ENCODE assay signal across 25 mouse cellular contexts in the genomic region with DNA sequence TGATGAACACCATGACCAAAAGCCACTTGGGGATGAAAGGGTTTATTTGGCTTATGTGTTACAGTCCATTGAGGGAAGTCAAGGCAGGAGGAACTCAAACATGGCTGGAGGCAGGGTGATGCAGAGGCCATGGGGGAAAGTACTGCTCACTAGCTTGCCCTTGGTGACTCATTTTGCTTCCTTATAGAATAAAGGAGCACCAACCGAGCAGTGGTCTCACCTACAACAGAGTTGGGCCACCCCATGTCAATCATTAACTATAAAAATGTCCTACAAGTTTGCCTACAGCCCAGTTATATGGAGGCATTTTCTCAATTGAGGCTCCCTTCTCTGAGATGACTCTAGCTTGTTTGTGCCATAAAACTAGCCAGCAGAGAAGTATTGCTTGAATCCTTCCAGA.
DNase-seq lines count a peak whose midpoint lies in the region; ATAC-seq and TF ChIP-seq lines count a peak whose summit lies in the region.
"Had no signal": no experiment of that assay in that cellular context is flagged by ENCODE, and none has a peak within 500 bp of the region (broad histone marks: within the 10 kb centered on the region; RNA-seq: fewer than 3 reads in every experiment).

No protein-coding gene starts in this region.

- no peaks in the 10 kb centered on the region for H3K36me3 ChIP-seq in intestine, embryonic 16.5 days (ENCODE audit: control insufficient read depth, insufficient read depth, low read length)
- no peaks in the 10 kb centered on the region for H3K36me3 ChIP-seq in stomach, postnatal 0 days (ENCODE audit: control insufficient read depth, insufficient read depth, low read length)
- no peaks in the 10 kb centered on the region for H3K36me3 ChIP-seq in midbrain, embryonic 10.5 days
- H3K36me3 ChIP-seq: forebrain, embryonic 10.5 days; hindbrain, embryonic 12.5 days; hindbrain, embryonic 15.5 days had no signal

- no peak for TF ChIP-seq EP300 in stomach, postnatal 0 days (optimal IDR thresholded peaks at IDR 0.05)

- peak; percentile 79 for ATAC-seq in intestine, embryonic 16.5 days
- 0 out of 2 replicates have a peak, but pooled peaks have one; percentile 28 for ATAC-seq in stomach, postnatal 0 days (ENCODE audit: low FRiP score, low TSS enrichment)
- ATAC-seq in erythroid progenitor cell, adult 5-6 weeks (replicated peaks; ENCODE audit: low FRiP score, poor library complexity, severe bottlenecking) = no peak
- ATAC-seq: forebrain, embryonic 13.5 days; forebrain, embryonic 16.5 days had no signal

- DNase-seq in heart, adult 11 months = peak; percentile 61
- no peak for DNase-seq in heart, postnatal 10 days
- no peak for DNase-seq in stomach, postnatal 0 days (ENCODE audit: low spot score)
- no peak for DNase-seq in midbrain, embryonic 10.5 days (ENCODE audit: low spot score)
- DNase-seq: adrenal gland, postnatal 10 days; B cell, adult 2 months; cerebellum, adult 18-20 months; cerebellum, adult 9-10 months; cerebellum, postnatal 14 days; gastrocnemius, postnatal 25 days; heart, adult 2 months; kidney, adult 11 months had no signal

- no peak overlapping the region for H3K4me3 ChIP-seq in intestine, embryonic 16.5 days (ENCODE audit: low read length)
- H3K4me3 ChIP-seq in stomach, postnatal 0 days (ENCODE audit: low read depth, low read length) = no peak overlapping the region
- no peak overlapping the region for H3K4me3 ChIP-seq in midbrain, embryonic 10.5 days
- H3K4me3 ChIP-seq: erythroblast, embryonic 14.5 days; forebrain, embryonic 10.5 days; forebrain, embryonic 13.5 days; heart, adult 2 months; heart, embryonic 10.5 days; heart, embryonic 13.5 days; hindbrain, embryonic 12.5 days; hindbrain, embryonic 15.5 days had no signal

- no peaks in the 10 kb centered on the region for H3K9me3 ChIP-seq in intestine, embryonic 16.5 days (ENCODE audit: control insufficient read depth, low read length)
- H3K9me3 ChIP-seq in stomach, postnatal 0 days (ENCODE audit: control insufficient read depth, low read length) = no peaks in the 10 kb centered on the region
- no peaks in the 10 kb centered on the region for H3K9me3 ChIP-seq in midbrain, embryonic 10.5 days (replicated peaks)
- H3K9me3 ChIP-seq: forebrain, embryonic 10.5 days; forebrain, embryonic 13.5 days; G1E; heart, embryonic 10.5 days; heart, embryonic 13.5 days; hindbrain, embryonic 12.5 days; hindbrain, embryonic 15.5 days had no signal

- H3K27me3 ChIP-seq in intestine, embryonic 16.5 days (replicated peaks; ENCODE audit: control insufficient read depth, insufficient read depth, low read length) = no peaks in the 10 kb centered on the region
- no peaks in the 10 kb centered on the region for H3K27me3 ChIP-seq in stomach, postnatal 0 days (ENCODE audit: control insufficient read depth, insufficient read depth, low read length)
- no peaks in the 10 kb centered on the region for H3K27me3 ChIP-seq in midbrain, embryonic 10.5 days (ENCODE audit: low read depth, poor library complexity, severe bottlenecking)
- H3K27me3 ChIP-seq: CH12.LX; forebrain, embryonic 13.5 days; heart, embryonic 13.5 days; hindbrain, embryonic 12.5 days; hindbrain, embryonic 15.5 days; Patski had no signal

- TF ChIP-seq CTCF in stomach, postnatal 0 days (IDR thresholded peaks at IDR 0.05; ENCODE audit: low read depth) = no peak

- H3K4me2 ChIP-seq in intestine, embryonic 16.5 days (ENCODE audit: low read depth, low read length) = peak overlapping the region; percentile 24; the same call in 1 of the 2 replicates
- H3K4me2 ChIP-seq in stomach, postnatal 0 days (replicated peaks; ENCODE audit: low read depth) = no peak overlapping the region
- H3K4me2 ChIP-seq: forebrain, embryonic 13.5 days; heart, embryonic 13.5 days; hindbrain, embryonic 12.5 days; hindbrain, embryonic 15.5 days had no signal

- WGBS in intestine, embryonic 16.5 days = 64% methylated on average over 1 of the region's 1 CpGs
- 66% methylated on average over 1 of the region's 1 CpGs for WGBS in stomach, postnatal 0 days
- WGBS in midbrain, embryonic 10.5 days = 78% methylated on average over 1 of the region's 1 CpGs

- no peak overlapping the region for H3K9ac ChIP-seq in intestine, embryonic 16.5 days (ENCODE audit: low read depth, low read length)
- H3K9ac ChIP-seq in stomach, postnatal 0 days (ENCODE audit: low read length) = no peak overlapping the region
- H3K9ac ChIP-seq: forebrain, embryonic 13.5 days; heart, embryonic 13.5 days; hindbrain, embryonic 12.5 days; hindbrain, embryonic 15.5 days had no signal

- H3K4me1 ChIP-seq in intestine, embryonic 16.5 days (ENCODE audit: control insufficient read depth, insufficient read depth, low read length) = peaks cover 3% of the 10 kb centered on the region; the same call in 1 of the 2 replicates
- H3K4me1 ChIP-seq in stomach, postnatal 0 days (replicated peaks; ENCODE audit: control insufficient read depth, insufficient read depth) = no peaks in the 10 kb centered on the region; the same call in 1 of the 2 replicates
- H3K4me1 ChIP-seq in midbrain, embryonic 10.5 days = no peaks in the 10 kb centered on the region
- H3K4me1 ChIP-seq: forebrain, embryonic 10.5 days; forebrain, embryonic 13.5 days; heart, embryonic 10.5 days; heart, embryonic 13.5 days; hindbrain, embryonic 12.5 days; hindbrain, embryonic 15.5 days had no signal

- intact Hi-C loops in heart, postnatal 10 days (cut with DNase I) = no loop called here

- H3K27ac ChIP-seq in intestine, embryonic 16.5 days (ENCODE audit: low read length) = no peak overlapping the region
- H3K27ac ChIP-seq in stomach, postnatal 0 days (replicated peaks) = no peak overlapping the region; the same call in 1 of the 2 replicates
- no peak overlapping the region for H3K27ac ChIP-seq in midbrain, embryonic 10.5 days (replicated peaks)
- H3K27ac ChIP-seq: forebrain, embryonic 10.5 days; forebrain, embryonic 13.5 days; heart, adult 2 months; heart, embryonic 10.5 days; heart, embryonic 13.5 days; hindbrain, embryonic 12.5 days; hindbrain, embryonic 15.5 days had no signal
